Mouse (Mus musculus): ENCODE data around the gene Tifa. TPM values are rescaled to one million over a fixed set of nuclear protein-coding genes. Genes with fewer than 3 reads are reported as not detected.

The Tifa gene
- polyA plus RNA-seq (2012; rRNA removed): 3.0 and 4.0 TPM in 2 replicates

GRCm38 (mm10) chr3:127789500-127790191 lies at the start of gene Tifa:
TSS of gene Tifa (plus strand) at chr3:127789805.

GRCm38 (mm10) chr3:127780021-127780644 lies 9.5 kb upstream of the Tifa start, which contains the start of gene Alpk1:
TSS of gene Alpk1 (minus strand) at chr3:127780527.

GRCm38 (mm10) chr3:127837154-127837865 lies 47.7 kb downstream of the Tifa start, which contains the start of gene Ap1ar:
TSS of gene Ap1ar (minus strand) at chr3:127837523.

Other genes with a start within 250 kb of the Tifa start
- gene Larp7, start 236.5 kb upstream of the Tifa start, polyA plus RNA-seq (2012; rRNA removed): 29.2 and 29.5 TPM in 2 replicates
- gene Zgrf1, start 236.3 kb upstream of the Tifa start, polyA plus RNA-seq (2012; rRNA removed): 11.1 and 12.1 TPM in 2 replicates
- gene Neurog2, start 156.7 kb upstream of the Tifa start, polyA plus RNA-seq (2012; rRNA removed): 51.6 and 114 TPM in 2 replicates
- gene Alpk1, start 9.3 kb upstream of the Tifa start, polyA plus RNA-seq (2012; rRNA removed): 3.2 TPM in 2 replicates
- 64.7 and 71.9 TPM in 2 replicates for gene Ap1ar, start 47.7 kb downstream of the Tifa start, polyA plus RNA-seq (2012; rRNA removed)
- gene Fam241a, start 106.5 kb downstream of the Tifa start, polyA plus RNA-seq (2012; rRNA removed): 5.9 and 6.3 TPM in 2 replicates